Mouse (Mus musculus) megakaryocyte, embryonic 14.5 days (primary cell): ENCODE measurements around the gene Cmas.

Experiments used
- FLI1 ChIP-seq: IDR thresholded peaks from 2 replicates; pipeline ENCODE4 v1.6.1; 2012; ENCODE audit warnings: low read length, inconsistent platforms, mixed read lengths
- GATA1 ChIP-seq: IDR thresholded peaks from 3 replicates; pipeline ENCODE4 v1.6.1; 2012; ENCODE audit warnings: mixed read lengths, low read length, inconsistent platforms, borderline replicate concordance

GRCm38 (mm10) chr6:142718167-142718566 is 38.3 kb upstream of the Cmas start:
- TF ChIP-seq GATA1 (no peak), FLI1 (no peak)
